Mouse (Mus musculus): ENCODE data around the gene Cnrip1.

DNA sequence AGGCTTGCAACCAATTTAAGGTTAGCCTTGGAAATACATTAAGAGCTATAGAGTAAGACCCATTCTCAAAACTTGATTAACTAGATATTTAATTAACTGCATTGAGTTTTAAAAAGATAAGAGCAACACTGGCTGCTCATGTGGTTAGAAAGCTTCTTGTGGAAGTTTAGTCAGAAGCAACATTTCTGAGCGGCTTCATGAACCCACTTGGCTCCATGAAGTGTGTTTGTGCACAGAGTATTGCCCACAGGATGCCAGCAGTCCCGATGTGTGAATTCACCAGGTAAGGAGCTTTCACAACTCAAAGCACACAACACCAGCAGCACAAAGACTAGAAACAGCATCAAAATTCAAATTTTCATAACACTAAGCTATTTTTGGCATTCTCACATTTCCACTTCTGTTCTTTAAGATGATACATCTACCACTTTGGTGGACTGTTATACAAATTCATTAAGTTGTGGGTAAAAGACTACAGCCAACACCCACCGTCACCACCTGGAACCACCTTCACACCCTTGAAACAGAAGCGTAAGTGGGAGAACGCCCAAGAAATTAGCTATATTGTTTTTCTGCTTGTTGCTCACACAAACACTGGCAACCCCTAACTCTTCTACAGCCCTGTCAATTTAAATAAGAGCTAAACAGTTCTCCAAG is 43.7 kb upstream of the Cnrip1 start:
- no peak for TF ChIP-seq USF1 (IDR thresholded peaks at IDR 0.05; ENCODE audit: low read depth)
- no peak for TF ChIP-seq CEBPB (IDR thresholded peaks at IDR 0.05; ENCODE audit: low read depth)
- TF ChIP-seq CTCF (IDR thresholded peaks at IDR 0.05; ENCODE audit: control insufficient read depth, insufficient read depth, insufficient read length): no peak
